Mouse (Mus musculus): ENCODE measurements around the gene Tcl1b5. TPM values are rescaled to one million over a fixed set of nuclear protein-coding genes. Genes with fewer than 3 reads are reported as not detected.

Gene Tcl1b5
- polyA plus RNA-seq, 1 experiment from 2014 or later: not detected

- no peaks in the 10 kb centered on the region for H3K9me3 ChIP-seq
- no peak overlapping the region for H3K4me2 ChIP-seq
- no peak overlapping the region for H3K27ac ChIP-seq
- WGBS: 83% methylated on average over 7 of the region's 7 CpGs
- H3K36me3 ChIP-seq: no peaks in the 10 kb centered on the region
- H3K4me3 ChIP-seq: no peak overlapping the region
- no peak overlapping the region for H3K9ac ChIP-seq
- H3K27me3 ChIP-seq: no peaks in the 10 kb centered on the region
- H3K4me1 ChIP-seq: no peaks in the 10 kb centered on the region
- no peak for ATAC-seq (ENCODE audit: insufficient number of reproducible peaks, insufficient read depth, low FRiP score, low TSS enrichment, low read depth)
Measured at GRCm38 (mm10) chr12:105217101-105217760, 41.1 kb downstream of the Tcl1b5 start.

DNA sequence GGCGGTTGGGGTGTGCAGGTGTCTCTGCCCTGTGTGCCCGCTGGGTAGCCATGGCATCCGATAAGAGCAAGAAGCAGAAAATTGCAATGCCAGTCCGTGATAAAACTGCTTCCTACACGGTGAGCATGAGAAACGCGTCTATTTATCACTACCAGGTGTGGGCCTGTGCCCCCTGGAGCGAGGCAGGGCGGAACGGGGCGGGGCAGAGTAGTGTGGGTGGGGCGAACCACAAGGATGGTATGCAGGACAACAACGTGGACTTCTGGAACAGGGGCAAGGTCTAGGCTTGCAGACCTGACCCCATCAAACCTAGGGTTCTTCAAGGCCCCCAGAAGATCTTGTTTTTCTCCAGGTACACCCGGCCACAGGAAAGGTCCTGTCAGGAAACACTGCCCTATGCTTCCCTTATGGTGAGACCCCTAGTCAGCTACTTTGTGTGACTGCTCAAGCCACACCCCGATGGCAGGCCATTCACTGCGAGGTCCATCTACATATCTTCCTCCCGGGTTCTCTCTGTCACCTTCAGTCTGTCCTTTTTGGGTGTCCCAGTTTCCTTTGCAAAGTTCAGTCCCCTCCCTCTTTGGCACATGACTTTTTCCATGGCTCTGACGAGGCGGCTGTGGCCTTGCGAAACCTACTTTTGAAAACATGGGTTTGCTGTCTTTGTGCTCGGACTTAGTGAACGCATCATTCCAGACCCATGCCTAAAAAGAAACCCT is 46.6 kb downstream of the Tcl1b5 start, which contains the start of gene Tcl1:
Tcl1 (minus strand) TSS at position 193 of the 719 bp plus-strand sequence.
- H3K4me1 ChIP-seq: no peaks in the 10 kb centered on the region
- H3K27ac ChIP-seq: no peak within 1 kb of the TSS
- H3K27me3 ChIP-seq: no peaks in the 10 kb centered on the region
- H3K9me3 ChIP-seq: no peaks in the 10 kb centered on the region
- no peak within 1 kb of the TSS for H3K4me3 ChIP-seq
- 84% methylated on average over 22 of the region's 22 CpGs for WGBS
- no peaks in the 10 kb centered on the region for H3K36me3 ChIP-seq
- H3K4me2 ChIP-seq: no peak within 1 kb of the TSS
- no peak within 1 kb of the TSS for H3K9ac ChIP-seq
- ATAC-seq (ENCODE audit: insufficient number of reproducible peaks, insufficient read depth, low FRiP score, low TSS enrichment, low read depth): no peak

DNA sequence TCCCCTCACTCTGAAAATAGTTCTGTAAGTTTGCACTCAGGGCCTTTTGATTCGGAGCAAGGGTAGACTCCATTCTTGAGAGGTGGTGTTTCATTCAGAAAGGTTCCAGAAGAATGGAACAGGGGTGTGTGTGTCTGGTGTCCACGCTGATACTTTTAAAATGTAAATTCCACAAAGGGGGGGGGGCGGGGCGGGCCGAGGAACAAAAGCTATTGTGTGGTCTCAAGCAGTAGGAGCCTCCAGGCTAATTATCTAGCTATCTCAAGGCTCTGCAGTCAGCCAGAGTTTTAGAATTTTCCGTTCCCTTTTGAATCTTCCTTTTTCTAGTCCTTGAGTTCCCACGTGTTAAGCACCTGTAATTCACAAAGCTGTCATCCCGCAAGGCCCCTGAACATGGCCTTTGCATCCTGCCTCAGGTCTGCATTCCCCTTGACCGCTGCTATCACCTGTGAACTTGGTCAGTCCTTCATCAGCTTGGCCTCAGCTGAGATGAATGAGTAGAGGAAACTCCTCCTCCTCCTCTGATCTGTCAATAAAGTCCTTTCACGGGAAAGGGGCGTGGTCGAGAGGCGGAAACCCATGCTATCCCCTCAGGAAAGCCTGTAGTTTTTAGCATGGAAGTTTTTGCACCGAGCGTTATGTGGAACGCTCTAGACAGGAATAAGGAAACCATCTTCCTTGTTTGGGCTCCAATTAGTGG is 48.6 kb downstream of the Tcl1b5 start:
- H3K4me3 ChIP-seq: no peak overlapping the region
- H3K4me2 ChIP-seq: no peak overlapping the region
- no peak overlapping the region for H3K9ac ChIP-seq
- no peak for ATAC-seq (ENCODE audit: insufficient number of reproducible peaks, insufficient read depth, low FRiP score, low TSS enrichment, low read depth)
- no peaks in the 10 kb centered on the region for H3K27me3 ChIP-seq
- no peak overlapping the region for H3K27ac ChIP-seq
- no peaks in the 10 kb centered on the region for H3K36me3 ChIP-seq
- no peaks in the 10 kb centered on the region for H3K4me1 ChIP-seq
- 49% methylated on average over 16 of the region's 16 CpGs for WGBS
- no peaks in the 10 kb centered on the region for H3K9me3 ChIP-seq

Other genes starting within 250 kb of the Tcl1b5 start
- 1.3 and 1.6 TPM in 2 replicates for gene Syne3, start 166.5 kb upstream of the Tcl1b5 start, polyA plus RNA-seq (2015; fragmentation: Nextera tagmentation; extraction: Ambion mirVana)
- gene Glrx5, start 143.7 kb upstream of the Tcl1b5 start, polyA plus RNA-seq (2015; fragmentation: Nextera tagmentation; extraction: Ambion mirVana): 149 and 158 TPM in 2 replicates
- gene Tcl1b2, start 30.3 kb upstream of the Tcl1b5 start, polyA plus RNA-seq (2015; fragmentation: Nextera tagmentation; extraction: Ambion mirVana): not detected in 2 replicates
- gene Tcl1b1, start 16.7 kb upstream of the Tcl1b5 start, polyA plus RNA-seq (2015; fragmentation: Nextera tagmentation; extraction: Ambion mirVana): not detected in 2 replicates
- gene Tcl1b3, start 14.7 kb downstream of the Tcl1b5 start, polyA plus RNA-seq (2015; fragmentation: Nextera tagmentation; extraction: Ambion mirVana): not detected in 2 replicates
- not detected in 2 replicates for gene Tcl1b4, start 25.6 kb downstream of the Tcl1b5 start, polyA plus RNA-seq (2015; fragmentation: Nextera tagmentation; extraction: Ambion mirVana)
- gene Tcl1, start 46.4 kb downstream of the Tcl1b5 start, polyA plus RNA-seq (2015; fragmentation: Nextera tagmentation; extraction: Ambion mirVana): not detected in 2 replicates
- 0.18 and 0.25 TPM in 2 replicates for gene Tunar, start 157.5 kb downstream of the Tcl1b5 start, polyA plus RNA-seq (2015; fragmentation: Nextera tagmentation; extraction: Ambion mirVana)

Data from embryonic facial prominence, embryonic 13.5 days (tissue).